Mouse (Mus musculus) lung, embryonic 16.5 days (tissue): ENCODE measurements around the gene Mtmr3. TPM values are rescaled to one million over a fixed set of nuclear protein-coding genes. Genes with fewer than 3 reads are reported as not detected.

Source experiments
- ATAC-seq: fragments of 200-750 bp; cut with Nextera tagmentation; 2 replicates; pipeline ENCODE4 v1.8.0; 2017; ENCODE audit warnings: low read depth, mild to moderate bottlenecking, moderate library complexity
- H3K27ac ChIP-seq: fragments of 300-500 bp; sonication (generic); 2 replicates; pipeline ENCODE4 v1.5.1; 2014; ENCODE audit warnings: mild to moderate bottlenecking, control low read depth, low read length
- H3K27me3 ChIP-seq: fragments of 300-500 bp; sonication (generic); 2 replicates; pipeline ENCODE4 v1.6.1; 2014; ENCODE audit warnings: low read depth, low read length, mixed read lengths; ENCODE audit not compliant: control insufficient read depth, insufficient read depth
- H3K36me3 ChIP-seq: fragments of 300-500 bp; sonication (generic); 2 replicates; pipeline ENCODE4 v1.6.1; 2014; ENCODE audit warnings: low read length; ENCODE audit not compliant: control insufficient read depth, insufficient read depth
- H3K4me1 ChIP-seq: fragments of 300-500 bp; sonication (generic); replicated peaks from 2 replicates; pipeline ENCODE4 v1.6.1; 2014; ENCODE audit warnings: low read length, mixed read lengths; ENCODE audit not compliant: control insufficient read depth, insufficient read depth
- H3K4me2 ChIP-seq: fragments of 300-500 bp; sonication (generic); 2 replicates; pipeline ENCODE4 v1.6.1; 2014; ENCODE audit warnings: low read depth, low read length, control low read depth
- H3K4me3 ChIP-seq: fragments of 300-500 bp; sonication (generic); 2 replicates; pipeline ENCODE4 v1.5.1; 2014; ENCODE audit warnings: mild to moderate bottlenecking, low read length, control low read depth
- H3K9ac ChIP-seq: fragments of 300-500 bp; sonication (generic); 2 replicates; pipeline ENCODE4 v1.6.1; 2014; ENCODE audit warnings: low read length, control low read depth
- H3K9me3 ChIP-seq: fragments of 300-500 bp; sonication (generic); 2 replicates; pipeline ENCODE4 v1.6.1; 2016; ENCODE audit warnings: low read length; ENCODE audit not compliant: control insufficient read depth
- WGBS: fragments of 180-500 bp; shearing (Covaris S2); extraction: QIAGEN DNeasy Blood & Tissue Kit; methylation state at CpG from one replicate; pipeline ENCODE4 v1.1.7; 2014; 5-methylcytosine and 5-hydroxymethylcytosine counted together
- polyA plus RNA-seq: library from polyadenylated mRNA; unstranded; fragments of >200 nt; fragmentation: Nextera tagmentation; extraction: Ambion mirVana; gene quantifications from 2 replicates; pipeline ENCODE4 v1.2.1, GENCODE M21; 2015

Mtmr3 gene
- polyA plus RNA-seq, 1 experiment from 2014 or later: 26.1 TPM

GRCm38 (mm10) chr11:4467436-4467835 lies 127.2 kb downstream of the Mtmr3 start:
- WGBS: 92% methylated on average over 1 of the region's 1 CpGs
- Histone ChIP-seq H3K4me1 (no peaks in the 10 kb centered on the region), H3K27me3 (no peaks in the 10 kb centered on the region), H3K36me3 (no peaks in the 10 kb centered on the region), H3K4me3 (no peak overlapping the region), H3K9me3 (no peaks in the 10 kb centered on the region), H3K9ac (no peak overlapping the region), H3K27ac (no peak overlapping the region), H3K4me2 (no peak overlapping the region)
- ATAC-seq: no peak

GRCm38 (mm10) chr11:4466191-4466590 lies 128.5 kb downstream of the Mtmr3 start:
- Histone ChIP-seq H3K9me3 (no peaks in the 10 kb centered on the region), H3K4me3 (no peak overlapping the region), H3K4me2 (no peak overlapping the region), H3K36me3 (no peaks in the 10 kb centered on the region), H3K27me3 (no peaks in the 10 kb centered on the region), H3K9ac (no peak overlapping the region), H3K4me1 (no peaks in the 10 kb centered on the region), H3K27ac (peak overlapping the region; percentile 52)
- ATAC-seq: peak; percentile 52; the same call in 1 of the 2 replicates
- 58% methylated on average over 4 of the region's 4 CpGs for WGBS

DNA sequence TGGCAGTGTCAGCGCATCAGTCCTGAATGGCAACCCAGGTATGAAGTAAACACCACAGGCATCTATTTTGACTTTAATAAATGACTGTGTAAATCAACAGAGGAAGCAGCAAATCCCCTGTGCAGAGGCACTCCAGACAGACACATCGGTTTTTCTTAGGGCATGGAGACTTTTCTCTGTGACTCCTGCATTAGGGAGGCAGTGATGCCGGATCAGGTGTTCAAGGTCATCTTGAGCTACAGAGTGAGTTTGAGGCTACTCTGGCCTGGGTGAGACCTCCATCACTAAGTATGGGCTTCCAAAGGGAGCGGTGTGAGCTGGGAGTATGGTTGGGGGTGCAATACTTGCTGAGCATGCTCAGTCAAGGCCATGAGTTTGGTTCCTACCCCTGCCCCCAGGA lies 130.0 kb downstream of the Mtmr3 start:
- Histone ChIP-seq H3K27me3 (no peaks in the 10 kb centered on the region), H3K4me1 (no peaks in the 10 kb centered on the region), H3K4me3 (no peak overlapping the region), H3K9ac (no peak overlapping the region), H3K36me3 (no peaks in the 10 kb centered on the region), H3K27ac (no peak overlapping the region), H3K9me3 (no peaks in the 10 kb centered on the region), H3K4me2 (no peak overlapping the region)
- WGBS: 85% methylated on average over 4 of the region's 4 CpGs
- no peak for ATAC-seq

DNA sequence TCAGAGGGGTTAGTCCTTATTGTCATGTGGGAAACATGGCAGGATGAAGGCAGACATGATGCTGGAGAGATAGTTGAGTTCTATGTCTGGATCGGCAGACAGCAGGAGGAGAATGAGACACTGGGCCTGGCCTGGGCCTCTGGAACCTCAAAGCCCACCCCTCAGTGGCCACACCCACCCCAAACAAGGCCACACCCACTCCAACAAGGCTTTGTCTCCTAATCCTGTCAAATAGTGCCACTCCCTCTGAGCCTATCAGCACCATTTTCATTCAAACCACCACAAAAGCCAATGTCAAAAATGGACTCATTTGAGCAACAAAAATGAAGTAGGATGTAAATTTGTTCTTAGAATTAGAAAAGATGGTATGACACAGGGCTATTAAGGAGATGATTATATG lies 130.5 kb downstream of the Mtmr3 start:
- no peak overlapping the region for H3K27ac ChIP-seq
- no peak overlapping the region for H3K4me2 ChIP-seq
- WGBS: 76% methylated on average over 1 of the region's 1 CpGs
- no peak overlapping the region for H3K9ac ChIP-seq
- no peaks in the 10 kb centered on the region for H3K4me1 ChIP-seq
- no peak overlapping the region for H3K4me3 ChIP-seq
- H3K9me3 ChIP-seq: no peaks in the 10 kb centered on the region
- no peak for ATAC-seq
- H3K27me3 ChIP-seq: no peaks in the 10 kb centered on the region
- H3K36me3 ChIP-seq: no peaks in the 10 kb centered on the region

- Histone ChIP-seq H3K36me3 (no peaks in the 10 kb centered on the region), H3K9me3 (no peaks in the 10 kb centered on the region), H3K4me2 (no peak overlapping the region), H3K27me3 (no peaks in the 10 kb centered on the region), H3K4me1 (no peaks in the 10 kb centered on the region), H3K4me3 (no peak overlapping the region), H3K27ac (no peak overlapping the region), H3K9ac (no peak overlapping the region)
- WGBS: 35% methylated on average over 2 of the region's 2 CpGs
- no peak for ATAC-seq
These were observed 131.8 kb downstream of the Mtmr3 start for GRCm38 (mm10) chr11:4462868-4463267.

GRCm38 (mm10) chr11:4461154-4461553 lies 133.5 kb downstream of the Mtmr3 start:
- no peaks in the 10 kb centered on the region for H3K27me3 ChIP-seq
- H3K4me3 ChIP-seq: no peak overlapping the region
- H3K36me3 ChIP-seq: no peaks in the 10 kb centered on the region
- H3K4me2 ChIP-seq: no peak overlapping the region
- H3K9ac ChIP-seq: no peak overlapping the region
- no peaks in the 10 kb centered on the region for H3K9me3 ChIP-seq
- no peaks in the 10 kb centered on the region for H3K4me1 ChIP-seq
- H3K27ac ChIP-seq: no peak overlapping the region
- no peak for ATAC-seq
- WGBS: 13% methylated on average over 12 of the region's 12 CpGs

DNA sequence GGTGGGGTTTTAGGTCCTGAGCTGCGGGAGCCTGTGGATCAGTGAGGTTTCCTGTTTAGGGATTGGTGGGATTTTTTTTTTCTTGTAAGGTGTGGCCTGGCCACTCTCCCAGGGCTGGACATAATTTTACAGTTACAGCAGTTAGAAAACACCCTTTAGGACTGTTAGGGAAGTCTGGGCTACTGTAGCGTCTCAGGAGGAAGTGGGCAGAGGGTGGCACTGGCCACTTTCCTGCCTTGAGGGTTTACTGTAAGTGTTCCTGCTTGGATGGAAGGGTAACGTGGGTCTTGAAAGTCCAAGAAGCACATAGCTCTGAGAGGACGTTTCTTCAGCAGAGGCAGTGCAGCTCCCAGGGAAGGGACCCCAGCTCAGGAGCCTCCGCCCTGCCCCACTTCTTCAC lies 134.0 kb downstream of the Mtmr3 start:
- Histone ChIP-seq H3K36me3 (no peaks in the 10 kb centered on the region), H3K27me3 (no peaks in the 10 kb centered on the region), H3K4me3 (no peak overlapping the region), H3K9me3 (no peaks in the 10 kb centered on the region), H3K4me2 (no peak overlapping the region), H3K27ac (no peak overlapping the region), H3K9ac (no peak overlapping the region), H3K4me1 (no peaks in the 10 kb centered on the region)
- ATAC-seq: no peak
- 39% methylated on average over 5 of the region's 5 CpGs for WGBS

DNA sequence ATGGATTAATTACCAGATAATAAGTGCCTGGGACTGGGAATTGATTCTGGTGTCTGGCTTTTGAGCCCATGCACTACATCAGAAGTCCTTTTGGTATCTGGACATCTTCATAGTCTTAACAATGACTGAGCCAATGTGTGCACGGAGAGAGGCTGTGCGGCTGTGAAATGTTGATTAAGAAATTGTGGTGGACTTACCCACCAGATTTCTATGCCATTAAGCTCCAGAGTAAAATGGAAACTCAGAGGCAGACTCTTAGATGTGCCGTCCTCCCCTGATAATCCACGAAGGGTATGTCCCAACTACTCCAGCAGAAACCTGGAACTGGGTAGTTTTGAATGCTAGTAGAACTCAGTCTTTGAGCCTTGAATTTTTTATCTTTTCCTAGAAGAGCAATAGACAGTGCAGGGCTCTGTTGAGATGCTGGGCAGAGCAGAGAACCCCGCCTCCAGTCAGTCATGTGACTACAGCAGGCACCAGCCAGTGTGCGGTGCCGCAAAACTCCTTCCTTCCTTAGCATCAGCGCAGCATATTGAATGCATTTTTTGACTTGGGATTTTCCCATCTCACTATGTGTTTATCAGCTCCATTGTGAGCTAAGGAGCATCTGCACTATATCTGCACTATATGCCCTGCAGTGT lies 139.6 kb downstream of the Mtmr3 start:
- no peaks in the 10 kb centered on the region for H3K36me3 ChIP-seq
- no peak overlapping the region for H3K27ac ChIP-seq
- H3K9me3 ChIP-seq: no peaks in the 10 kb centered on the region
- 66% methylated on average over 8 of the region's 8 CpGs for WGBS
- no peak overlapping the region for H3K9ac ChIP-seq
- H3K27me3 ChIP-seq: no peaks in the 10 kb centered on the region
- no peak for ATAC-seq
- no peak overlapping the region for H3K4me2 ChIP-seq
- no peaks in the 10 kb centered on the region for H3K4me1 ChIP-seq
- H3K4me3 ChIP-seq: no peak overlapping the region

DNA sequence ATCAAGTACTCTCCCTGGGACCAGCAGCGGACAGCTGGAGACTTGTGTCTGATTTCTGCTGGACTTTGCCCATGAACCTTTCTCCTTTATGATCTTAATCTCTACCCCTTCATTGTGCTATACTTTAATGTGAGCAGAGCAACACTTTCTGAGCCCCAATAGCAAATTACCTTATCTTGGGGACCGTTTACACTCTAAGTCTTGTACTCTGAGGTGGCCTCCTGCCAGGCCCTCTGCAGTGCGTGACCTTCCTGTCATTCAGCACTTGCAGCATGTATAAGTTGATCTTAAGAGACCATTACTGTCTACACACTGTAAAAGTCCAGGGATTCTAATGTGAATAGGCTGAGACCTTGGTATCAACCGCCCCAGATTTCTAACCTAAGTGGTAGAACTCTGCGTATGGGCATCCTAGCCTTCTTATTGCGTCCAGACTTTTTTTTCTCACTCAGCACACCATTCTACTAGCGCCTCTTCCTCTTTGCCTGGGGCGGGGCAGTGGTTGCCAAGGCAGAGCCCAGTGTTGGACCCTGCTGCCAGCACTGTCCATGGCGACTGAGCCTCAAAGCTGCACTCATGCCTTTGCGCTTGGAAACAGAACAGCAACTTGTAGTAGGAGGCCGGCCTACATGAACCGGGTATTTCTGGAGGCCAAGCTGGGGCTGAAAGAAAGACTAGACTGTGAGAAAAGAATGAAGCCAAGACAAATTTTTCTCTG lies 142.0 kb downstream of the Mtmr3 start:
- Histone ChIP-seq H3K4me2 (no peak overlapping the region), H3K4me1 (no peaks in the 10 kb centered on the region), H3K27ac (no peak overlapping the region), H3K9ac (no peak overlapping the region), H3K27me3 (no peaks in the 10 kb centered on the region), H3K4me3 (no peak overlapping the region), H3K36me3 (no peaks in the 10 kb centered on the region), H3K9me3 (no peaks in the 10 kb centered on the region)
- no peak for ATAC-seq
- 69% methylated on average over 12 of the region's 12 CpGs for whole genome bisulfite sequencing
